Mouse (Mus musculus): ENCODE data around the gene Sec24a. TPM values are rescaled to one million over a fixed set of nuclear protein-coding genes. Genes with fewer than 3 reads are reported as not detected.

Sec24a gene
- total and polyA plus RNA-seq, 3 experiments = 9.3 to 16.6 (median 15.3) TPM

GRCm38 (mm10) chr11:51652889-51653418 lies 110.5 kb downstream of the Sec24a start:
- no peak overlapping the region for H3K9ac ChIP-seq (ENCODE audit: low read depth, low read length)
- no peak overlapping the region for H3K4me3 ChIP-seq
- TF ChIP-seq POLR2A (IDR thresholded peaks at IDR 0.05; ENCODE audit: insufficient read depth, low read depth, low read length) (no peak), EP300 (IDR thresholded peaks at IDR 0.05; ENCODE audit: insufficient read depth, low read depth, low read length) (no peak), CTCF (IDR thresholded peaks at IDR 0.05) (no peak)
- H3K4me1 ChIP-seq (ENCODE audit: control insufficient read depth, insufficient read depth, low read length) = 0 out of 2 replicates have a peak, but pooled peaks cover 1% of the 10 kb centered on the region
- H3K27ac ChIP-seq = no peak overlapping the region
- no peaks in the 10 kb centered on the region for H3K27me3 ChIP-seq (ENCODE audit: control insufficient read depth, insufficient read depth, low read length)
- H3K36me3 ChIP-seq (ENCODE audit: control insufficient read depth, insufficient read depth, low read length) = no peaks in the 10 kb centered on the region
- DNase-seq = no peak
- H3K79me2 ChIP-seq (replicated peaks; ENCODE audit: control insufficient read depth, insufficient read depth, low read length) = no peaks in the 10 kb centered on the region
- 94% methylated on average over 4 of the region's 4 CpGs for WGBS
- intact Hi-C loops (cut with DNase I) = loop anchor here (2.0 kb wide), 2 partner anchors 28 to 34 kb away; partner anchors contain the start of gene Nhp2

GRCm38 (mm10) chr11:51650691-51651515 lies 112.5 kb downstream of the Sec24a start, which contains the start of the genes N4bp3 and D930048N14Rik:
TSS of gene N4bp3 (minus strand) at chr11:51650842.
TSS of gene D930048N14Rik (plus strand) at chr11:51650954.
- Histone ChIP-seq H3K36me3 (ENCODE audit: control insufficient read depth, insufficient read depth, low read length) (no peaks in the 10 kb centered on the region), H3K4me3 (peak within 1 kb of the TSS; percentile 76), H3K27me3 (ENCODE audit: control insufficient read depth, insufficient read depth, low read length) (no peaks in the 10 kb centered on the region), H3K27ac (peak within 1 kb of the TSS; percentile 86), H3K9ac (ENCODE audit: low read depth, low read length) (peak within 1 kb of the TSS; percentile 87), H3K4me1 (ENCODE audit: control insufficient read depth, insufficient read depth, low read length) (peaks cover 5% of the 10 kb centered on the region), H3K79me2 (replicated peaks; ENCODE audit: control insufficient read depth, insufficient read depth, low read length) (no peaks in the 10 kb centered on the region)
- WGBS = 2% methylated on average over 67 of the region's 70 CpGs
- peak; percentile 68 for TF ChIP-seq POLR2A (IDR thresholded peaks at IDR 0.05; ENCODE audit: insufficient read depth, low read depth, low read length)
- peak; percentile 34 for TF ChIP-seq CTCF (IDR thresholded peaks at IDR 0.05)
- TF ChIP-seq EP300 (IDR thresholded peaks at IDR 0.05; ENCODE audit: insufficient read depth, low read depth, low read length) = no peak
- DNase-seq = peak; percentile 89
- intact Hi-C loops (cut with DNase I) = no loop called here

DNA sequence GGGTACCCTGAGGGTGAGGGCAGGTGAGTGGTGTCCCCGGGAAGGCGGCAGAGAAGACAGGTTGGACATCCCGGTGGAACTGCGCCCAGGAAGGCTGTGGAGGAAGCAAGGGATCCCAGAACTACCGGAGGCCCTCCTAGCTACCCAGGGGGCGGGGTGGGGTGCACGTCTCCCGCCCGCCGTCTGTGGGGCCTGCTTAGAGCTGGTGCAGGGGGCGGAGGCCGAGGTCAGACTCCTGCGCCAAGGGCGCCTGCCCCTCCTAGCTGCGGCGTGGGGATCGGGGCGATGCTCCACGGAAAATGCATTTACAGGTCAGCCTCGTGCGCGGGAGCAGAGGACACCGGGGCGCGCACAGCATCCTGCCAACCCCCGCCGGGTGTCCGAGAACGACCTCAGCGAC lies 113.2 kb downstream of the Sec24a start:
- Histone ChIP-seq H3K27ac (peak overlapping the region; percentile 86), H3K4me3 (peak overlapping the region; percentile 76), H3K36me3 (ENCODE audit: control insufficient read depth, insufficient read depth, low read length) (no peaks in the 10 kb centered on the region; the same call in 1 of the 2 replicates), H3K27me3 (ENCODE audit: control insufficient read depth, insufficient read depth, low read length) (no peaks in the 10 kb centered on the region), H3K4me1 (ENCODE audit: control insufficient read depth, insufficient read depth, low read length) (peaks cover 5% of the 10 kb centered on the region), H3K79me2 (replicated peaks; ENCODE audit: control insufficient read depth, insufficient read depth, low read length) (no peaks in the 10 kb centered on the region), H3K9ac (ENCODE audit: low read depth, low read length) (peak overlapping the region; percentile 87)
- DNase-seq = no peak
- intact Hi-C loops (cut with DNase I) = no loop called here
- 3% methylated on average over 30 of the region's 30 CpGs for WGBS
- no peak for TF ChIP-seq EP300 (IDR thresholded peaks at IDR 0.05; ENCODE audit: insufficient read depth, low read depth, low read length)
- no peak for TF ChIP-seq CTCF (IDR thresholded peaks at IDR 0.05)
- TF ChIP-seq POLR2A (IDR thresholded peaks at IDR 0.05; ENCODE audit: insufficient read depth, low read depth, low read length) = no peak

- DNase-seq = peak in 1 of 2 experiments; percentile 33
- no peaks in the 10 kb centered on the region for H3K79me2 ChIP-seq (replicated peaks; ENCODE audit: control insufficient read depth, insufficient read depth, low read length)
- no peak for TF ChIP-seq POLR2A (IDR thresholded peaks at IDR 0.05; ENCODE audit: insufficient read depth, low read depth, low read length)
- no peak for TF ChIP-seq CTCF (IDR thresholded peaks at IDR 0.05)
- peak overlapping the region; percentile 87 for H3K9ac ChIP-seq (ENCODE audit: low read depth, low read length)
- H3K27me3 ChIP-seq (ENCODE audit: control insufficient read depth, insufficient read depth, low read length) = no peaks in the 10 kb centered on the region
- WGBS = 13% methylated on average over 7 of the region's 7 CpGs
- no peaks in the 10 kb centered on the region; the same call in 1 of the 2 replicates for H3K36me3 ChIP-seq (ENCODE audit: control insufficient read depth, insufficient read depth, low read length)
- peak overlapping the region; percentile 76 for H3K4me3 ChIP-seq
- intact Hi-C loops (cut with DNase I) = no loop called here
- peaks cover 5% of the 10 kb centered on the region for H3K4me1 ChIP-seq (ENCODE audit: control insufficient read depth, insufficient read depth, low read length)
- peak overlapping the region; percentile 86 for H3K27ac ChIP-seq
These were observed 113.6 kb downstream of the Sec24a start for GRCm38 (mm10) chr11:51649889-51650199.

GRCm38 (mm10) chr11:51649111-51649888 lies 114.1 kb downstream of the Sec24a start:
- DNase-seq = no peak
- Histone ChIP-seq H3K4me3 (peak overlapping the region; percentile 76), H3K79me2 (replicated peaks; ENCODE audit: control insufficient read depth, insufficient read depth, low read length) (no peaks in the 10 kb centered on the region), H3K27ac (peak overlapping the region; percentile 86), H3K9ac (ENCODE audit: low read depth, low read length) (peak overlapping the region; percentile 87), H3K36me3 (ENCODE audit: control insufficient read depth, insufficient read depth, low read length) (no peaks in the 10 kb centered on the region; the same call in 1 of the 2 replicates), H3K4me1 (ENCODE audit: control insufficient read depth, insufficient read depth, low read length) (peaks cover 7% of the 10 kb centered on the region), H3K27me3 (ENCODE audit: control insufficient read depth, insufficient read depth, low read length) (no peaks in the 10 kb centered on the region)
- 52% methylated on average over 11 of the region's 11 CpGs for WGBS
- TF ChIP-seq EP300 (IDR thresholded peaks at IDR 0.05; ENCODE audit: insufficient read depth, low read depth, low read length) (no peak), POLR2A (IDR thresholded peaks at IDR 0.05; ENCODE audit: insufficient read depth, low read depth, low read length) (0 out of 2 replicates have a peak, but pooled peaks have one; percentile 24)
- intact Hi-C loops (cut with DNase I) = no loop called here

Measured in heart, adult 2 months (tissue).